Mouse (Mus musculus): ENCODE measurements at regions not wholly inside any gene's neighbourhood (a gene's known extent, or its start where the extent isn't known, plus 50 kb on each side); places are given as distances from the start of the nearest gene placed in this dataset.

DNA sequence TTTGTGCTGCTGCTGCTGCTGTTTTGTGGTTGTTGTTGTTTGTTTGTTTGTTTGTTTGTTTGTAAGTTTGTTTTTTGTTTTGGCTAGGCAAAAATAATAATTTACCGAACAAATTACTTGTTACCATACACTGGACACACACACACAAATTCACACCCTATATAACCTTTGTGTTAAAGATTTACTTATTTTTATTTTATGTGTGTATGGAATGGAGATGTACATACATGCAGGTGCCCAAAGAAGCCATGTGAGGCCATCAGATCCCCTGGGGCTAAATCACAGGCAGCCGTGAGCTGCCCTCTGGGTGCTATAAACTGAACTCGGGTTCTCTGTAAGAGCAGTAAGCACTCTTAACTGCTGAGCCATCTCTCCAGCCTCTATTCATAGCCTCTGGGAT is 56.0 kb downstream of the Pttg1 start:
- H3K9ac ChIP-seq = no peak overlapping the region
- 94% methylated on average over 3 of the region's 3 CpGs for WGBS
- no peak overlapping the region for H3K27ac ChIP-seq
- no peaks in the 10 kb centered on the region for H3K36me3 ChIP-seq (ENCODE audit: poor library complexity, severe bottlenecking)
- no peak for ATAC-seq
- no peaks in the 10 kb centered on the region for H3K27me3 ChIP-seq
- H3K9me3 ChIP-seq (replicated peaks) = no peaks in the 10 kb centered on the region
- H3K4me1 ChIP-seq = no peaks in the 10 kb centered on the region
- no peak overlapping the region for H3K4me3 ChIP-seq
- H3K4me2 ChIP-seq = no peak overlapping the region

DNA sequence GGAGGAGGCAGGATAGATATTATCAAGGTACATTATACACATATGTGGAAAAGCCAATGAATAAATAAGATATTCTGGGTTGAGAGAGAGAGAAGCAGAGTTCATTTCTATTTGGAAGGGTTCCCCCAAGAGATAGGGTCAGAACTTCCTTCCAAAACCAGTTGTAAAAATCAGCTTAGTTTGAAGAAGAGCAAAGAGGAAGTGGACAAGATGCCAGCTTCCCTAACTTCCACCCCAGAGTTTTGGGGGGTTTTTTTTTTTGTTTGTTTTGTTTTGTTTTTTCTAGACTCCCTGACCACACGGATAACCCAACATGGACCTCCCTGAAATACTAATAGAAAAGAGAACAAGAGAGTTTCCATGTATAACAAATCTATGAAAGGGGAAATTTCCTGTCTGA is 57.7 kb downstream of the Pttg1 start:
- Histone ChIP-seq H3K4me1 (no peaks in the 10 kb centered on the region), H3K4me3 (no peak overlapping the region), H3K9me3 (replicated peaks) (no peaks in the 10 kb centered on the region), H3K27me3 (no peaks in the 10 kb centered on the region), H3K9ac (no peak overlapping the region), H3K4me2 (no peak overlapping the region), H3K27ac (no peak overlapping the region), H3K36me3 (ENCODE audit: poor library complexity, severe bottlenecking) (no peaks in the 10 kb centered on the region)
- WGBS = 80% methylated on average over 1 of the region's 1 CpGs
- no peak for ATAC-seq

DNA sequence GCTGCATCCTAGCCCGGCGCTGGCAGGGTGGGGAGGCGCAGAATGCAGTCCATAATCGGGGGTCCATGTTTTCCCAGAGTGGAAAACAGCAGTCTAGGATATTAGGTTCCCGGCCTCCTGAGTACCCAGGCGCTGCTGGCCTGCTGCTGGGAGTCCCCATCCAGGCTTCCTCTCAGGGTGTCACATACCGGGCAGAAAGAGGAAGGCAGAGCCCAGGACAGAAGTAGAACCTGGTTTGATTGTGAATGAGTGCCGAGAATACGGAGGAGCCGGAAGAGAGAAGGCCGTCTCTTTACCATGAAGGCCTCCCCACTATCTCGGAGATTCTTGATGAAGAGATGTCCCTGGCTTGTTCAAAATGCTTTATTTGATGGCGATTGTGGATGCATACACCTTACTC is 64.2 kb downstream of the Pttg1 start:
- H3K9ac ChIP-seq = no peak overlapping the region
- H3K36me3 ChIP-seq (ENCODE audit: poor library complexity, severe bottlenecking) = no peaks in the 10 kb centered on the region
- no peaks in the 10 kb centered on the region for H3K9me3 ChIP-seq (replicated peaks)
- 66% methylated on average over 13 of the region's 13 CpGs for WGBS
- no peak overlapping the region for H3K27ac ChIP-seq
- H3K4me3 ChIP-seq = no peak overlapping the region
- no peak for ATAC-seq
- no peak overlapping the region for H3K4me2 ChIP-seq
- no peaks in the 10 kb centered on the region for H3K27me3 ChIP-seq
- no peaks in the 10 kb centered on the region for H3K4me1 ChIP-seq

DNA sequence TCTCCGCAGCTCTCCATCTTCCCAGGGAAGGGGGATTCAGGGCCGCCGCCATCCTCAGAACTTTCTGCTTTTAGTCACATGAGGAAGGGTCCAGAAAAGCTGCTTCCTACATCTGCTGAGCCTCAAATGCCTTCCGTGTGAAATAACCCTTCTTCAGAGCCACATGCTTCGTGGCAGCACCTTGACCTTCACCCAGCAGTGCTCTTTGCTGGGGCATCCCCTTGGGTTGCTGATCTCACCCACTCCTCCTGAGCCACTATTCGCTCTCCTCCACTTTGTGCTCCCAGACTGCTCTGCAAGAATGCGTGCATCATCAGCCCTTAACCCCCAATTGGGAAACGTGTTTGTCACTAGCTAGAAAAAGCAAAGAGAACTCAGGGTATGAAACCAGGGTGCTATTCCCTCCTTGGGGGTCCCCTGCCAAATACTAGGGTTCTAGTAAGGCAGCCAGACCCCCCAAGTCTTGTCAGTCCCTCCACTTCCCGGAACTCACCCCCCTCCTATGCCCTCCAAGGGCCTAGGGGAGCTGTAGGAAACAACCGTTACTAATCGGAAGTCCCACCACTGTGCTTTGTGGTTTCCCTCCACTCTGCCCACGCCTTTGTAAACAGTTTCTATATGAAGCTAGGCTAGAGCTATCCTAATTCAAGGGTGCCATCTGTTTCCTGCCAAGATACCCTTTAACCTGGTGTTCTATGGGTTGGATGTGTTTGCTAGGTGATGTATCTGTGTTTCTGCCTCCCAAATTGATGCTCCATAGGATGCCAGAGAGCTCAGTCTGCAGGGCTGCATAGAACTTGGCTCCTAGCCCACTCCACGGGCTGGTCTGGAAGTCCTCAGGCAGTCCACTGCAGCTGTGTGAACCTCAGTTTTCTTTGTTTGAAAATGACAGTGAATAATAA is 67.4 kb downstream of the Pttg1 start:
- Histone ChIP-seq H3K9me3 (replicated peaks) (no peaks in the 10 kb centered on the region), H3K4me2 (no peak overlapping the region), H3K27me3 (no peaks in the 10 kb centered on the region), H3K4me1 (no peaks in the 10 kb centered on the region), H3K27ac (no peak overlapping the region), H3K9ac (no peak overlapping the region), H3K36me3 (ENCODE audit: poor library complexity, severe bottlenecking) (no peaks in the 10 kb centered on the region), H3K4me3 (no peak overlapping the region)
- no peak for ATAC-seq
- WGBS = 80% methylated on average over 13 of the region's 13 CpGs

DNA sequence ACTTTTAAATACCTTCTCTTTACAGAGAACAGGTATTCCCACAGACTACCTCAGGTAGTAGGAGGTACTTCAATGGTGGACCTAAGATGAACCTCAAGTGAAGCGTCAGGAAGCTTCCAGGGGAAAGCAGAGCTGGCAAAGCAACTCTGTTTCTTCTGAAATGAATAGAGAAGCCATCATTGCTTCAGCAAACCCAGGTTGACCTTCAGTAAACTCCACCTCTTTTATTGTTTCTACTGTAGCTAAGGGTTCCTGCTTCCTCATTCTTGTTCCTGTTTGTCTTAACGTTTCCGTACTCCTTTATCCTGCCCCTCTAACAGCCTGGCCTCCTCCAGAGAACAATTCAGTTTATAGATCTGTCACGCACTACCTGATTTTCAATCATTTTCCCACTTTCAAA is 72.4 kb downstream of the Pttg1 start:
- H3K4me3 ChIP-seq = no peak overlapping the region
- H3K27me3 ChIP-seq = no peaks in the 10 kb centered on the region
- H3K4me1 ChIP-seq = no peaks in the 10 kb centered on the region
- no peak overlapping the region for H3K9ac ChIP-seq
- no peak overlapping the region for H3K4me2 ChIP-seq
- no peaks in the 10 kb centered on the region for H3K9me3 ChIP-seq (replicated peaks)
- 81% methylated on average over 4 of the region's 4 CpGs for WGBS
- no peaks in the 10 kb centered on the region for H3K36me3 ChIP-seq (ENCODE audit: poor library complexity, severe bottlenecking)
- H3K27ac ChIP-seq = no peak overlapping the region
- ATAC-seq = no peak

DNA sequence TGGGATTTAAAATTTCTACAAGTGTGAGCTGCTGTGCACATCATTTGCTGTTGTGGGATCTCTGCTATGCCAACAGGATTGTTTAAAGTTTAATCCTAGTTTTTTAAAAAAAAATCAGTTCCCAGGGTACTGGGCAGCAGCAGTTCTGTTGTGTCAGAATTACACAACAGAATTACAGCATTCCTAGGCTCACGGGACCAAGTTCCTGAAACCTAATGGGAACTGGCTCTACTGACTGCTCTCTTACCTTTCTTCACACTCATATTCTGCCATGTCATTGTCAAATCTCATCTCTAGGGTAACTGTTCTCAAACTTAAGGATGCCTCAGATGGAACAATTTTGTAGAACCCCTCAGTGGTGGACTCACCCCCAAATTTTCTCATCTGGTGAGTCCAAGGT is 73.0 kb downstream of the Pttg1 start:
- ATAC-seq = no peak
- Histone ChIP-seq H3K4me3 (no peak overlapping the region), H3K4me1 (no peaks in the 10 kb centered on the region), H3K36me3 (ENCODE audit: poor library complexity, severe bottlenecking) (no peaks in the 10 kb centered on the region), H3K9ac (no peak overlapping the region), H3K9me3 (replicated peaks) (no peaks in the 10 kb centered on the region), H3K27ac (no peak overlapping the region), H3K4me2 (no peak overlapping the region), H3K27me3 (no peaks in the 10 kb centered on the region)
- WGBS = 95% methylated on average over 1 of the region's 1 CpGs

DNA sequence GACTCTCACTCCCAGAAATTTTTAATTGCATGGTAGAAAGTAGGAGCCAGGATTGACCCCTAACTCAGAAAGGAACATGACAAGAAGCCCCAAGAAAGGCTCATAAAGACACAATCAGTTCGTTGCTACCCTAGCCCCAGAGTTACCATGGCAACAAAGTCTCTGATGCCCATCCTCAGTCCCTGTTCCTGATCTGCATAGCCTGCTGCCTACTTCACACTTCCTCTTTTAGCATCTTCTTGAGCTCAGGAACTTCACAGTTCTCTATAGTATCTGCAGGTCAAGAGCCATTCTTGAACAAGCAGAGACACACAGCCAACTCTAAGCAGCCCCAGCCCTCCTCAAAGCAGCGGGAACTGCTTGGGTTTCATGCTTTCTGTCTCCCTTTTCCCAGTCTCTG is 74.2 kb downstream of the Pttg1 start:
- no peak overlapping the region for H3K9ac ChIP-seq
- no peak overlapping the region for H3K4me2 ChIP-seq
- H3K4me3 ChIP-seq = no peak overlapping the region
- WGBS = 45% methylated on average over 2 of the region's 2 CpGs
- H3K9me3 ChIP-seq (replicated peaks) = no peaks in the 10 kb centered on the region
- no peaks in the 10 kb centered on the region for H3K27me3 ChIP-seq
- H3K4me1 ChIP-seq = no peaks in the 10 kb centered on the region
- ATAC-seq = no peak
- H3K27ac ChIP-seq = no peak overlapping the region
- no peaks in the 10 kb centered on the region for H3K36me3 ChIP-seq (ENCODE audit: poor library complexity, severe bottlenecking)

DNA sequence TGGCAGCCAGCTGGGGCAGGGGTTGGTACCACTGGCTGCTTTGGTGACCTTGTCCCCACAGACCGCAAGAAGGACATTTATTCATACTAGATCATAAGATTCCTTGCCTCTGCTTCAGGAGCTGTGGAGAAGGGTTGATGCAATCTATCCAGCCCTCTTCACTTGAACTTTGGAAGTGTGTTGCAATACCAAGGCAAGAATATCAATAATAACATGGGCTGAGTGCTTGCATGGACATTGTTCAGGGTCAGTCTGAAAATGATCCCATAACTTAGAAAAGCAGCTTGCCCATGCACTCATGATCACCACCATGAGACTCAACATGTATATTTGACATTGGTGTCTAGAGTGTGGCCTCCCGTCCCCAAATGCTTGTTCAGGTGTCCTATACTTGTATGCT is 74.7 kb downstream of the Pttg1 start:
- Histone ChIP-seq H3K27ac (no peak overlapping the region), H3K9ac (no peak overlapping the region), H3K36me3 (ENCODE audit: poor library complexity, severe bottlenecking) (no peaks in the 10 kb centered on the region), H3K4me1 (no peaks in the 10 kb centered on the region), H3K4me3 (no peak overlapping the region), H3K9me3 (replicated peaks) (no peaks in the 10 kb centered on the region), H3K27me3 (no peaks in the 10 kb centered on the region), H3K4me2 (no peak overlapping the region)
- ATAC-seq = no peak
- WGBS = 98% methylated on average over 2 of the region's 2 CpGs

DNA sequence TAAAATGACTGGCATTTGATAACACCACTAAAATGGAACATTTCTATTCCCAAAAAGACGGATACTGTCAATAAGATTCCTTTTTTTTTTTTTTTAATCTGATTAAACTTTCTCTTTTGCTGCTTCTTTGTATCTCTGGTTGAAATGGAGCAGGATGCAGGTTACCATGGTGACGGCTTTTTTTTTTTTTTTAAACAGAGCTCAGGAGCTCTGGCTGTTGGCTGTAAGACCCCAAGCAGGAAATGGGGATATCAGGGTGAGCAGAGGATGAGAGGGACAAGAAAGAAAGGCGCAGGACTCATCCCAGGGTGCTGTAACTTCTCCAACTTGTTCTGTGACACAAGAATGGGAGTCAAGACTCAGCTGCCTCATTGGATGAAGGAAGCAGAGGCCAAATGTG is 75.8 kb downstream of the Pttg1 start:
- Histone ChIP-seq H3K27me3 (no peaks in the 10 kb centered on the region), H3K4me2 (no peak overlapping the region), H3K27ac (no peak overlapping the region), H3K4me3 (no peak overlapping the region), H3K4me1 (0 out of 2 replicates have a peak, but pooled peaks cover 1% of the 10 kb centered on the region), H3K36me3 (ENCODE audit: poor library complexity, severe bottlenecking) (no peaks in the 10 kb centered on the region), H3K9me3 (replicated peaks) (no peaks in the 10 kb centered on the region), H3K9ac (no peak overlapping the region)
- WGBS = 48% methylated on average over 3 of the region's 3 CpGs
- peak; percentile 43; the same call in 1 of the 2 replicates for ATAC-seq

DNA sequence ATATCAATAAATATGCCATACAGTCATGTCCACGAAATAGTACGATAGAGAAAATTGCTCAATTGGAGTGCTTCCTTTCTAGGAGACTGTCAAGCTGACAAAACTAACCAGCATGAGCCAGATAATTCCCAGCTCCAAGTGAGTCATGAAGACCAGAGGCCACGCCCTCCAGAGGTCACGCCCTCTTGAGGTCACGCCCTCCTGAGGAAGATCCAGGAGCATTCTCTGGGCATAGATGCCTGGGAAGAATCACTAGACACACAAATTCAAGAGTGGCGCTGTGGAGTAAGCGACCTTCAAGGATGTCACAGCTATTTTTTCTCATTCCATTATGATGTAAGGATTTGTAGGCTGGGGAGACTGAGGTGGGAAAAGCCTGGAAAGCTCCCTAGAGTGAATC is 76.5 kb downstream of the Pttg1 start:
- no peak for ATAC-seq
- Histone ChIP-seq H3K4me3 (no peak overlapping the region), H3K36me3 (ENCODE audit: poor library complexity, severe bottlenecking) (no peaks in the 10 kb centered on the region), H3K4me1 (0 out of 2 replicates have a peak, but pooled peaks cover 7% of the 10 kb centered on the region), H3K9ac (no peak overlapping the region), H3K9me3 (replicated peaks) (no peaks in the 10 kb centered on the region), H3K4me2 (no peak overlapping the region), H3K27me3 (no peaks in the 10 kb centered on the region), H3K27ac (no peak overlapping the region)
- 58% methylated on average over 7 of the region's 7 CpGs for WGBS

DNA sequence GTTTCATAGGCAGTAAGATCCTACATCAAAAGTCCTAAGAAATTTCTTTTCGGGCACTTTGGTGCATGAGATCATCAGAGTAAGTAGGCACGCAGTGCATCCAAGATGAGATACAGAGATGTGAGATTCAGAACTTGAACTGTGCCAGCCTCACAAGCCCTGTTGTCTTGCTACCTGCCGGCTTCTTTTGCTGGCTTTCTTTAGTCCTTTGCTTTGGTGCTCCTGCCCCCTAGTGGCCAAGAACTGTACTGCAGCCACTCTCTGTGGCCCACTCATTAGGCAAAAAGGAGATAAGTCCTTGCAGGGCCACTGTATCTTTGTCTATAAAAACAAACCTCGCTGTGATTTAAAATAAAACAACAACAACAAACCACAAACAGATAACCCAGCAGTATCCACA is 77.5 kb downstream of the Pttg1 start:
- Histone ChIP-seq H3K4me2 (no peak overlapping the region), H3K9ac (no peak overlapping the region), H3K4me1 (peaks cover 11% of the 10 kb centered on the region; the same call in 1 of the 2 replicates), H3K9me3 (replicated peaks) (no peaks in the 10 kb centered on the region), H3K27ac (no peak overlapping the region), H3K4me3 (no peak overlapping the region), H3K27me3 (no peaks in the 10 kb centered on the region), H3K36me3 (ENCODE audit: poor library complexity, severe bottlenecking) (no peaks in the 10 kb centered on the region)
- 17% methylated on average over 4 of the region's 4 CpGs for WGBS
- peak; percentile 52 for ATAC-seq

DNA sequence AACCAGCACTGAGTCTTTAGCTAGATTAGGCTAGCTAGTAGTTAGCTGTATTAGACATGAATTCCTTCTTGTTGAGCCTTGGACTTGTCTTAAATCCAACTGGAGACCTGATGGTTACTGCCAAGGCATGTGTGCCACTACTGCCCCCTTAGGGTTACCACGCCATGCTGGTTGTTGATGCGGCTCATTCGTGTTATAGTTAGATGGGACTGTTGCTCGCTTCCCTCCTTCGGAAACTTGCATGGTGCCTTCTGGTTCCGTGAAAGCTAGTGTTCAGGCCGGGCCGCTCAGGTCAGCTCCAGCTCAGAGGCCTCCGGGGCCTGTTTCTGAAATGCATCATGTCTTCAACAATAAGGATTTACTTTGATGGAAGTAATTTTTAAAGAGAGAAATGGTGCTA is 79.6 kb downstream of the Pttg1 start:
- no peaks in the 10 kb centered on the region for H3K36me3 ChIP-seq (ENCODE audit: poor library complexity, severe bottlenecking)
- H3K27ac ChIP-seq = no peak overlapping the region
- no peak overlapping the region for H3K4me2 ChIP-seq
- no peaks in the 10 kb centered on the region for H3K9me3 ChIP-seq (replicated peaks)
- H3K4me3 ChIP-seq = no peak overlapping the region
- 98% methylated on average over 9 of the region's 9 CpGs for WGBS
- H3K27me3 ChIP-seq = no peaks in the 10 kb centered on the region
- H3K4me1 ChIP-seq = peaks cover 11% of the 10 kb centered on the region; the same call in 1 of the 2 replicates
- no peak for ATAC-seq
- H3K9ac ChIP-seq = no peak overlapping the region
